Mouse (Mus musculus) megakaryocyte, embryonic 14.5 days (primary cell): ENCODE measurements around the gene Vmn1r167.
"Not testable (repeated sequence)": the region's sequence is repeated elsewhere in the genome, so short reads cannot be mapped to it uniquely, and the experiment has no call there.

Experiments used
- FLI1 ChIP-seq: IDR thresholded peaks from 2 replicates; pipeline ENCODE4 v1.6.1; 2012; ENCODE audit warnings: low read length, inconsistent platforms, mixed read lengths
- GATA1 ChIP-seq: IDR thresholded peaks from 3 replicates; pipeline ENCODE4 v1.6.1; 2012; ENCODE audit warnings: mixed read lengths, low read length, inconsistent platforms, borderline replicate concordance

DNA sequence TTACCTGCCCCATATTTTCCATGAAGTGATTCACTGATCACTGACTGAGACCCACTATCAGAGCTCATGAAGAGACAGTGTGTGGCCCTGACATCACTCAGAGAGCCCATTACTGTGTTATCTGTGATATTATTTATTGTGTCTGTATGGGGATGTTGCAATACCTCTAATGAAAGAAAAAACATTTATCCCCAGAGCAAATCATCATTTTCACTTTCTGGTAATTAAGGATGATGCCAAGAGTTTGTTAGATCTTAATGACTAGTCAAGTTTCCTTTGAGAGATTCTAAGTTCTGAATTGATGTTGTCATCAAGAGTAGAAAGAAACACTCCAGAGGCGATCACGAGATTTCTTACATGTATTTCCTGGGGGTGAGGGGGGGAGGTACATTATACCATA is at the start of gene Vmn1r167:
- TF ChIP-seq GATA1, FLI1: not testable (repeated sequence)
